Mouse (Mus musculus): ENCODE data around the gene Lcn12. TPM values are rescaled to one million over a fixed set of nuclear protein-coding genes. Genes with fewer than 3 reads are reported as not detected.

Lcn12 gene
- total RNA-seq (2021), result not detected

DNA sequence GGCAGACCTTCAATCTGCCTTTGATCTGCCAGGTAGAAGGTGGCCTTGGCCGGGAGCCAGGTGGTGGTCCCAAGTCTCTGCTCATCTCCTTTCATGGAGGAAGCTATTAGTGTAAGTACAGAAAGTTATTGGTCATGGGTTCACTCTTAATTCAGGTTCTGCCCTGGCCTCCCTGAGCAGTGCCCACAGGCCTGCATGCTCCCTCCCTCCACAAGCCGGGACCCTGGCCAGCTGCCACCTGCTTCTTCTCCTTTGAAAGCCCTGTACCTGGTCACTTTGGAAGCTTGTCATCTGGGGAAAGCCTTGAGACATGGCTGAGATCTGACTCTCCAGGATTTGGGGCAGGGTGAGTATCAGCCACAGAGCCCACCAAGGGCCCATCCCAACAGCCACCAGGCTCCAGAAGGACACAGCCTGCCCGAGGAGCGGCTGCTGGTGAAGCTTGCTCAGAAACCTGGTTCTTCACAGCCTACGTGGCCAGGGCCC is at the start of gene Lcn12:
Gene Lcn12 (minus strand): TSS at position 436 of the 486 bp plus-strand sequence.
- intact Hi-C loops (cut with DNase I), result no loop called here
- no peak for DNase-seq

- intact Hi-C loops (cut with DNase I), result no loop called here
- DNase-seq, result no peak
These were observed 48.1 kb upstream of the Lcn12 start for GRCm38 (mm10) chr2:25541644-25542367.

DNA sequence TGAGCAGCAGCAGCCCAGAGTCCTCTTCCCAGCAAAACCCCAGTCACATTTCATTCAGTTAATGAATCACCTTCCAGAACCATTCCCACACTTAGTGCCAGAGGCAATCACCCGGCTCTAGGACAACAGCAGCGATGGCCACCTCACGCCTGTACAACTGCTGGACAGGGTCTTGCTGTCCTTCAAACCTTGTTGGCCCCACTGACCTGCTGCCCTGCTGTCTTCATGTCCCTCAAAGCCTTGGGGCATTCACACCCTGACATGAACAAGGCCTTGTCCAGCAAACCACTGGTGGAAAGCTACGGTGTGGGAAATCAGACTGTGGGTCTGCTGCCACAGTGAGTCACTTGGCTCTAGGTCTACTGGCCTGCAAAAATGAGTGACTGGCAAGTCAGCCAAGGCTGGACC is 46.8 kb upstream of the Lcn12 start:
- no peak for DNase-seq
- intact Hi-C loops (cut with DNase I), result no loop called here

DNA sequence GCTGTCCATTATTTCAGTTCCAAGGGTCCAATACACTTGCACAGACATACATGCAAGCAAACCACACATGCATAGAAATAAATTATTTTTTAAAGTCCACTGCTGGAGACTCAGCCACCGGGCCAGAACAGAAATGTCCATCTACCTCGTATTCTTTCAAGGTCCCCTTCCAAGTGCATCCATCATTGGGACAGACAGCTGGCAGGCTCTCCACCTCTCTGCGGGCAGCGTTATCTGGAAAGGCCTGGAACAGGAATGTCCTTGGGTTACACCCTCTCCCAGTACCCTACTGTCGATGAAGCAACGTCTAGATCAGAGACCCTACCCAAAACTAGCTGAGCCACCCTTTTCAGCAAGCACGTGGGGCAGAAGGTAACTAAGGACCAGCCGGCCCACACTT is 42.8 kb upstream of the Lcn12 start:
- intact Hi-C loops (cut with DNase I), result no loop called here
- DNase-seq, result peak in 1 of 2 experiments; percentile 44

DNA sequence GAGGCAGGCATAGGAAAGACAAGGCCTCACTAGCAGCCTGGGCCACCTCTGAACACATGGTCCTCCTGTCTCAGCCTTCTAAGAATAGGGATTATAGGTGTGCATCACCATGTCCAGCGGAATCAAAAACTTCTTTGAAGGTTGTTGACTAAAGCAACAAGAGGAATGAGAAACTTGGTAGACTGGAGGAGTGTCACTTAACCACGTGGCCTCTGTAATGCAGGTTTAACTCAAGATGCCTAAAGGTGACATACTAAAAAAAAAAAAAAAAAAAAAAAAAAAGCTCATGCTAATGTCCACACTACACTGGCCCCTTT is 41.1 kb upstream of the Lcn12 start:
- intact Hi-C loops (cut with DNase I), result no loop called here
- no peak for DNase-seq

- intact Hi-C loops (cut with DNase I), result no loop called here
- peak; percentile 91 for DNase-seq
These were observed 40.6 kb upstream of the Lcn12 start for GRCm38 (mm10) chr2:25534178-25534865.

DNA sequence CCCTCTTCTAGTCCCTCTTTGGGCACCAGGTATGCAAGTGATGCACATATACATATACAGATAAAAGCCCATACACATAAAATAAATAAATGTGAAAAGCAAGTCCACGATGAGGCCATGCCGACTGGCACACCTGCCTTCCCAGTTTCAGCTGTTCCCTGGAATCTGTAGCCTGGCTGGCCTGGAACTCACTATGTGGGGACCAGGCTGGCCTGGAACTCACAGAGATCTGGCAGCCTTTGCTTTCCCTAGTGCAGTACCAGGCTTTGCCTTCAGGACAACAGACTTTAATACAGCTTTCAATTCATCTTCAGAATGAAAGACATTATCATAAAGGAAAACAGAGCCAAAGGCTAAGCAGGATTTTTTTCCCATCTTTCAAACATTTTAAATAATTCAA is 40.0 kb upstream of the Lcn12 start:
- intact Hi-C loops (cut with DNase I), result no loop called here
- DNase-seq, result no peak

DNA sequence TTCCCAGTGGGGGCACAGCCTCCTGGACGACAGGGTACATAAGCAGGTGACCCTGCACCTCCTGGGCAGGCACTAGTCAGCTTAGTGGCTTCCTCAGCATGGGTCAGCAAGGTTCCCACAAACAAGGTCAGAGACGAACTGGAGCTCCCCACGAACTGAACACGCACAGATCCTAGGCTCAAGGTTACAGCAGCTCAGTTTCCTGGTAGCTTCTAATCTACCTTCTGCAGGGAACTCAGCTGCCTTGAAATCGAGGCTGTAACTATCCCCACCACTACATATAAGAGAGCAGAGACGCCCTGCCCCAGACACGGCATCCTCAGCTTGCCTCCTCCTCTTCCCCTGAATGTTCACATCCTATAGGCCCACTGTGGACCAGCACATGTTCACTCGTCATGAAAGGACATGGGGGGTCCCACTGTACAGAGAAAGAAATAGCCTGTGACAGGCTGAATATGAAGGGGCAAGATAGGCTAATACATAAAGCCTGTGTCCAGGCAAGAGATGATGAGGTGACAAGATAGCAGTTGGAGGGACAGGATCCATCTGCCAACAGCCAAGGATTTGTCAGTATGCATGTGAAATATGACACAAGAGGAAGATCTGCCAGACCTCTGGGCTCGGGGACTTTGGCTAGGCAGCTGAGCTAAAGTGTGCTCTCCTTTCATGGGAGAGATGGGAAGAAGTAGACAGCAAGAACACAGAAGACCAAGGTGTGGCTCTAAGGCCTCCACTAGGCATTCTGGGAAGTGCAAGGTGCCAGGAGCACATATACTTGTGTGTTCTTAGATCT is 33.0 kb upstream of the Lcn12 start:
- DNase-seq, result no peak
- intact Hi-C loops (cut with DNase I), result no loop called here

DNA sequence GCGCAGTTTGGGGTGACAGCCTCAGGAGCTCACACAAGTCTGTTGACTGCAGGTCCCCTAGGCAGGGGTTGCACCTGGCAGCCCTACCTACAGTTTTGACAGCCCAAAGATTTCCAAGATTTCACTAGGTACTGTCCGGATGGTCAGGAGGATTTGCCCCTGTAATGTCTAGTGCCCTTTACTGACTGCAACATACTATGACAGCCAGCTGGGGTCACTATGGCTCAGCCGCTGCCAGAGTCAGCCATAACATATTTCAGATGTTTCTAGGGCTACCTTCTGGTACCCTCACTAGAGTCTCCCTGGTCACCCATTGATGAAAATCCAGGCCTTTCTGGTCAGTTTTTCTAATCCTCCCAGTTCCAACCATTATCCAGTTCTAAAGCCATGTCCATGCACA is 16.2 kb upstream of the Lcn12 start:
- intact Hi-C loops (cut with DNase I), result loop anchor here (1.0 kb wide), 1 partner anchor 40 kb away; no protein-coding TSS in a partner anchor

GRCm38 (mm10) chr2:25506964-25507363 is 13.3 kb upstream of the Lcn12 start:
- peak; percentile 23 to 27 for DNase-seq
- intact Hi-C loops (cut with DNase I), result no loop called here

More for the DNA sequence above, 16.2 kb upstream of the Lcn12 start:
- peak in 1 of 2 experiments; percentile 12 for DNase-seq

DNA sequence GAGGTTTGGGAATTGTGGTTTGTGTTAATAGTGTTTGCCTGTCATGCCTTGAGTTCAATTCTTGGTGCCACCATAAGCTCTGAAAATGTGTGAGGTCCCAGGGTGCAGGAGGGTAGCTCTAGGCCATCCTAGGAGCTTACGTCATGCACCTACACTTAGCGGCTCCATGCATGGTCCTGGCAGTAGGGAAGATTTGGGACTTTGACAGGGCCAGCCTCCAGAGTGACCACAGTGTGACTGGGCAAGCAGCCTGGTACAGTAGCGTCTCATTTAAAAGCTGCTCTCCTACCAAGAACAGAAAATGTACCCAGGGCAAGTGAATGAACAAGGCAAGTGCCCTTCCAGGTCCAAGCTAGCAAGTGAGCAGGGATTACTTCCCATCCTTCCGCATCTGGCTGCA is 12.1 kb upstream of the Lcn12 start:
- intact Hi-C loops (cut with DNase I), result no loop called here
- no peak for DNase-seq

GRCm38 (mm10) chr2:25505000-25505399 is 11.3 kb upstream of the Lcn12 start:
- DNase-seq, result no peak
- intact Hi-C loops (cut with DNase I), result no loop called here

DNA sequence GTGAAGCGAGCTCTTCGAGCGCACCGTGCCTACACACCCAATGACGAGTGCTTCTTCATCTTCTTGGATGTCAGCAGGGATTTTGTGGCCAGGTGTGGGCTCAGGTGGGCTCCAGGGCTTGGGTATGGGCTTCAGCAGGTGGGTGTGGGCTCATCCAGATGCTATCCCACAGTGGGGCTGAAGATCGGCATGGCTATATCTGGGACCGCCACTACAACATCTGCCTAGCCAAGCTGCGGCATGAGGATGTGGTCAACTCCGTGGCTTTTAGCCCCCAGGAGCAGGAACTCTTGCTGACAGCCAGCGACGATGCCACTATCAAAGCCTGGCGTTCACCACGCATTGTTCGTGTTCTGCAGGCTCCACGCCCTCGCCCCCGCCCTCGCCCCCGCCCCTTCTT is 10.8 kb upstream of the Lcn12 start:
- intact Hi-C loops (cut with DNase I), result no loop called here

DNA sequence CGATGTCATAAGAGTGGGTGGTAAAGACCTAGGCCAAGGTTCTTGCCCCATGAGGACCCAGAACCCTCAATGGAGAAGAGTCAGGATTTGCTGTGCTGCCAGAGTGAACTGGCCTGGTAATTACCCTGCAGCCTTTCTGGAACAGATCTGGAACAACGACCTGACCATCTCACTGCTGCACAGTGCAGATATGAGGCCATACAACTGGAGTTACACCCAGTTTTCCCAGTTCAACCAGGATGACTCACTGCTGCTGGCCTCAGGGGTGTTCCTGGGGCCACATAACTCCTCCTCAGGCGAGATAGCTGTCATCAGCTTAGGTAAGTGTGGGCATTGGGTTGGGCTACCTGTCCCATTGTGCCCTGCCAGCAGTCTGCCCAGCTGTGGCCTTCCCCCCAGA is 9.0 kb upstream of the Lcn12 start:
- intact Hi-C loops (cut with DNase I), result no loop called here

More for the DNA sequence above, 10.8 kb upstream of the Lcn12 start:
- no peak for DNase-seq

DNA sequence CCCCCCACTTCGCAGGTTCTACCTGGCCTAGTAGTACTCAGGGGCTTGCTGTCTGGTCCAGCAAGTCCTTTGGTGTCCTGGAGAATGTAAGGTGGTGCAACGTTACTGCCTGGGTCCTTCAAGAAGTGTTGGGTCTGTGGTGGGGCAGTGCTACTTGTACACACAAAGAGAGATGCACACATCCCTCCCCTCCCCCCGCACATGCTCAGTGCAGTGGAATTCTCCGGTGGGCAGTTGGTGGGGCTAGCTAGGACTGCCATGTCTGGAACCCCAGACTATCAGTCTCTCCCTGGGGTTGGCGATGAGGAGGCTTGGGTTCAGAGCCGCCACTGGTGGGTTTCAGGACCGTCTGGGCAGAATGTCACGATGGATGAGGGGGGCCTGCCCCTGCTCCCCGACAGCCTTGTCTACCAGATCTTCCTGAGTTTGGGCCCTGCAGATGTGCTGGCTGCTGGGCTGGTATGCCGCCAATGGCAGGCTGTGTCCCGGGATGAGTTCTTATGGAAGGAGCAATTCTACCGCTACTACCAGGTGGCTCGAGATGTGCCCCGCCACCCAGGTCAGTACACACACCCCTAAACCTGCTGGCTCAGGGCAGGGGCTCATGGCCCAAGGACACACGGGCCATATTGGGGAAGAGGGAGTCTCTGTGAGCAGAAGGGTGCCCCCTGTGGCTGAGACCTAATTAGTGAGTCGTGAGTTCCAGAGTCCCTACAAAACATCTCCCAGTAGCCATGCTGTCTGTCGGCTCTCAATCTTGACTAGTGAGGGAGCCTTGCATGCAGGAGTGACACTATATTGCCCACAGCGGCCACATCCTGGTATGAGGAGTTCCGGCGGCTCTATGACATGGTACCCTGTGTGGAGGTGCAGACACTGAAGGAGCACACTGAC is 8.1 kb upstream of the Lcn12 start, which contains the start of gene C8g:
Gene C8g (minus strand): TSS at position 127 of the 894 bp plus-strand sequence.
- intact Hi-C loops (cut with DNase I), result no loop called here
- DNase-seq, result peak in 1 of 2 experiments; percentile 21

More for the DNA sequence above, 9.0 kb upstream of the Lcn12 start:
- no peak for DNase-seq

- intact Hi-C loops (cut with DNase I), result no loop called here
- peak; percentile 87 to 90 for DNase-seq
These were observed 7.1 kb upstream of the Lcn12 start, which contains the start of gene Fbxw5 for GRCm38 (mm10) chr2:25500576-25501405. Gene Fbxw5 (plus strand): TSS chr2:25500750.

GRCm38 (mm10) chr2:25500071-25500575 is 6.4 kb upstream of the Lcn12 start:
- intact Hi-C loops (cut with DNase I), result no loop called here
- DNase-seq, result peak in 1 of 2 experiments; percentile 18

GRCm38 (mm10) chr2:25498622-25499478 is 5.1 kb upstream of the Lcn12 start:
- no peak for DNase-seq
- intact Hi-C loops (cut with DNase I), result loop anchor here (5.0 kb wide), 1 partner anchor 72 kb away; the partner anchor contains the start of gene Abca2

Data from heart, postnatal 10 days (tissue).